Mouse (Mus musculus) ovary, postnatal 10 days (tissue): ENCODE data around the gene Tgif1.
A peak's percentile ranks its signal among the peaks of the same experiment; 100 is the strongest.

Experiments
- DNase-seq: peaks from one replicate; pipeline ENCODE4 v3.0.0; 2022; ENCODE audit warnings: low spot score

The Tgif1 gene

GRCm38 (mm10) chr17:70866029-70866428 lies 12.7 kb upstream of the Tgif1 start:
- no peak for DNase-seq

GRCm38 (mm10) chr17:70865060-70865604 lies 11.8 kb upstream of the Tgif1 start:
- DNase-seq: no peak

GRCm38 (mm10) chr17:70864645-70865044 lies 11.3 kb upstream of the Tgif1 start:
- no peak for DNase-seq

GRCm38 (mm10) chr17:70864117-70864516 lies 10.8 kb upstream of the Tgif1 start:
- no peak for DNase-seq

- no peak for DNase-seq
Observed at GRCm38 (mm10) chr17:70858814-70859213, 5.5 kb upstream of the Tgif1 start.

GRCm38 (mm10) chr17:70856871-70857415 lies 3.6 kb upstream of the Tgif1 start:
- DNase-seq: no peak

- no peak for DNase-seq
Observed at GRCm38 (mm10) chr17:70854021-70854420, 675 bp upstream of the Tgif1 start.

- DNase-seq: peak; percentile 63
Observed at GRCm38 (mm10) chr17:70852686-70853386, 510 bp downstream of the Tgif1 start.

GRCm38 (mm10) chr17:70852011-70852685 lies 1.2 kb downstream of the Tgif1 start:
- no peak for DNase-seq

- peak; percentile 72 for DNase-seq
Observed at GRCm38 (mm10) chr17:70850996-70851991, 2.1 kb downstream of the Tgif1 start.

- no peak for DNase-seq
Observed at GRCm38 (mm10) chr17:70850233-70850995, 2.9 kb downstream of the Tgif1 start.

- DNase-seq: peak; percentile 83
Observed at GRCm38 (mm10) chr17:70849399-70850232, 3.7 kb downstream of the Tgif1 start.

- DNase-seq: no peak
Observed at GRCm38 (mm10) chr17:70848511-70849398, 4.6 kb downstream of the Tgif1 start.

GRCm38 (mm10) chr17:70847751-70848510 lies 5.4 kb downstream of the Tgif1 start:
- DNase-seq: no peak

- no peak for DNase-seq
Observed at GRCm38 (mm10) chr17:70847086-70847485, 6.3 kb downstream of the Tgif1 start.

- DNase-seq: no peak
Observed at GRCm38 (mm10) chr17:70846111-70846644, 7.2 kb downstream of the Tgif1 start.

- no peak for DNase-seq
Observed at GRCm38 (mm10) chr17:70845543-70845942, 7.8 kb downstream of the Tgif1 start.

- no peak for DNase-seq
Observed at GRCm38 (mm10) chr17:70844971-70845370, 8.4 kb downstream of the Tgif1 start.
